Mouse (Mus musculus): ENCODE results near the gene Rara. TPM values are rescaled to one million over a fixed set of nuclear protein-coding genes. Genes with fewer than 3 reads are reported as not detected.

Gene Rara
- polyA plus RNA-seq, 1 experiment: 27.3 TPM

GRCm38 (mm10) chr11:98940776-98941175 is 13.2 kb downstream of the Rara start:
- no peak overlapping the region for H3ac ChIP-seq (ENCODE audit: control insufficient read depth, insufficient read length)
- no peak for TF ChIP-seq USF1 (IDR thresholded peaks at IDR 0.05; ENCODE audit: low read depth)
- TF ChIP-seq TCF12 (IDR thresholded peaks at IDR 0.05; ENCODE audit: insufficient read depth, poor library complexity, severe bottlenecking): peak; percentile 81
- peak in 2 of 3 experiments; percentile 86 to 94 for TF ChIP-seq MYOG (IDR thresholded peaks at IDR 0.05; ENCODE audit: control insufficient read depth in 1 of 3, insufficient read depth in 1 of 3, insufficient read length in 2 of 3, low read depth in 2 of 3)
- TF ChIP-seq MYOD1 (IDR thresholded peaks at IDR 0.05; ENCODE audit: control insufficient read depth in 1 of 3, insufficient read length in 2 of 3, low read depth in 2 of 3): peak in 2 of 3 experiments; percentile 94 to 96
- no peak for TF ChIP-seq TCF3 (IDR thresholded peaks at IDR 0.05; ENCODE audit: insufficient read length, low read depth)
- TF ChIP-seq SRF (IDR thresholded peaks at IDR 0.05; ENCODE audit: control insufficient read depth, insufficient read length, low read depth): no peak

GRCm38 (mm10) chr11:98941341-98941825 is 13.8 kb downstream of the Rara start:
- H3ac ChIP-seq (ENCODE audit: control insufficient read depth, insufficient read length): peak overlapping the region; percentile 3
- H3K4me2 ChIP-seq (ENCODE audit: low read depth): peak overlapping the region; percentile 96
- TF ChIP-seq POLR2AphosphoS2 (IDR thresholded peaks at IDR 0.05; ENCODE audit: insufficient read length, low read depth) (peak; percentile 18), TCF3 (IDR thresholded peaks at IDR 0.05; ENCODE audit: insufficient read length, low read depth) (no peak), MYOG (IDR thresholded peaks at IDR 0.05; ENCODE audit: control insufficient read depth in 1 of 3, insufficient read depth in 1 of 3, insufficient read length in 2 of 3, low read depth in 2 of 3) (peak in 1 of 3 experiments; percentile 41)

More at GRCm38 (mm10) chr11:98940776-98941175, 13.2 kb downstream of the Rara start:
- Histone ChIP-seq H3K4me2 (ENCODE audit: low read depth) (peak overlapping the region; percentile 96), H3K79me2 (ENCODE audit: control insufficient read depth, insufficient read depth) (peaks cover 62% of the 10 kb centered on the region), H3K27me3 (ENCODE audit: control insufficient read depth, insufficient read depth, insufficient read length) (no peaks in the 10 kb centered on the region), H3K4me3 (peak overlapping the region; percentile 73), H3K36me3 (ENCODE audit: control insufficient read depth, insufficient read depth) (no peaks in the 10 kb centered on the region)

GRCm38 (mm10) chr11:98941826-98942550 is 14.4 kb downstream of the Rara start:
- TF ChIP-seq MAX (IDR thresholded peaks at IDR 0.05; ENCODE audit: low read depth): no peak
- peak in 1 of 3 experiments; percentile 25 for TF ChIP-seq MYOG (IDR thresholded peaks at IDR 0.05; ENCODE audit: control insufficient read depth in 1 of 3, insufficient read depth in 1 of 3, insufficient read length in 2 of 3, low read depth in 2 of 3)
- TF ChIP-seq TCF12 (IDR thresholded peaks at IDR 0.05; ENCODE audit: insufficient read depth, poor library complexity, severe bottlenecking): no peak
- peak; percentile 46 for TF ChIP-seq POLR2A (IDR thresholded peaks at IDR 0.05; ENCODE audit: insufficient read length, low read depth)
- TF ChIP-seq TCF3 (IDR thresholded peaks at IDR 0.05; ENCODE audit: insufficient read length, low read depth): no peak
- TF ChIP-seq MYOD1 (IDR thresholded peaks at IDR 0.05; ENCODE audit: control insufficient read depth in 1 of 3, insufficient read length in 2 of 3, low read depth in 2 of 3): peak in 2 of 3 experiments; percentile 14 to 61
- TF ChIP-seq POLR2AphosphoS2 (IDR thresholded peaks at IDR 0.05; ENCODE audit: insufficient read length, low read depth): peak; percentile 66
- TF ChIP-seq USF1 (IDR thresholded peaks at IDR 0.05; ENCODE audit: low read depth): peak; percentile 99
- TF ChIP-seq E2F4 (IDR thresholded peaks at IDR 0.05; ENCODE audit: insufficient read depth): no peak
- Histone ChIP-seq H3K4me3 (peak overlapping the region; percentile 73), H3K4me2 (ENCODE audit: low read depth) (peak overlapping the region; percentile 96), H3ac (ENCODE audit: control insufficient read depth, insufficient read length) (peak overlapping the region; percentile 3), H3K36me3 (ENCODE audit: control insufficient read depth, insufficient read depth) (no peaks in the 10 kb centered on the region), H3K27me3 (ENCODE audit: control insufficient read depth, insufficient read depth, insufficient read length) (no peaks in the 10 kb centered on the region), H3K79me2 (ENCODE audit: control insufficient read depth, insufficient read depth) (peaks cover 72% of the 10 kb centered on the region)

More at GRCm38 (mm10) chr11:98941341-98941825, 13.8 kb downstream of the Rara start:
- H3K4me3 ChIP-seq: peak overlapping the region; percentile 73
- peaks cover 68% of the 10 kb centered on the region for H3K79me2 ChIP-seq (ENCODE audit: control insufficient read depth, insufficient read depth)
- H3K36me3 ChIP-seq (ENCODE audit: control insufficient read depth, insufficient read depth): no peaks in the 10 kb centered on the region
- no peaks in the 10 kb centered on the region for H3K27me3 ChIP-seq (ENCODE audit: control insufficient read depth, insufficient read depth, insufficient read length)

- H3K27me3 ChIP-seq (ENCODE audit: control insufficient read depth, insufficient read depth, insufficient read length): no peaks in the 10 kb centered on the region
- H3K4me2 ChIP-seq (ENCODE audit: low read depth): peak overlapping the region; percentile 96
- H3ac ChIP-seq (ENCODE audit: control insufficient read depth, insufficient read length): no peak overlapping the region
- peak overlapping the region; percentile 73 for H3K4me3 ChIP-seq
- peaks cover 78% of the 10 kb centered on the region for H3K79me2 ChIP-seq (ENCODE audit: control insufficient read depth, insufficient read depth)
- no peaks in the 10 kb centered on the region for H3K36me3 ChIP-seq (ENCODE audit: control insufficient read depth, insufficient read depth)
- TF ChIP-seq MAX (IDR thresholded peaks at IDR 0.05; ENCODE audit: low read depth): no peak
- TF ChIP-seq TCF12 (IDR thresholded peaks at IDR 0.05; ENCODE audit: insufficient read depth, poor library complexity, severe bottlenecking): no peak
- TF ChIP-seq POLR2A (IDR thresholded peaks at IDR 0.05; ENCODE audit: insufficient read length, low read depth): no peak
- no peak for TF ChIP-seq USF1 (IDR thresholded peaks at IDR 0.05; ENCODE audit: low read depth)
- no peak for TF ChIP-seq POLR2AphosphoS2 (IDR thresholded peaks at IDR 0.05; ENCODE audit: insufficient read length, low read depth)
- no peak for TF ChIP-seq SRF (IDR thresholded peaks at IDR 0.05; ENCODE audit: control insufficient read depth, insufficient read length, low read depth)
- no peak for TF ChIP-seq CEBPB (IDR thresholded peaks at IDR 0.05; ENCODE audit: insufficient read depth, poor library complexity, severe bottlenecking)
- TF ChIP-seq REST (IDR thresholded peaks at IDR 0.05; ENCODE audit: insufficient read depth, insufficient read length): no peak
Observed at GRCm38 (mm10) chr11:98942555-98942922, 14.9 kb downstream of the Rara start.

GRCm38 (mm10) chr11:98942923-98943641 is 15.5 kb downstream of the Rara start:
- H3K4me2 ChIP-seq (ENCODE audit: low read depth): peak overlapping the region; percentile 96
- H3K4me3 ChIP-seq: peak overlapping the region; percentile 73
- H3K79me2 ChIP-seq (ENCODE audit: control insufficient read depth, insufficient read depth): peaks cover 83% of the 10 kb centered on the region
- H3K36me3 ChIP-seq (ENCODE audit: control insufficient read depth, insufficient read depth): no peaks in the 10 kb centered on the region
- TF ChIP-seq MYOD1 (IDR thresholded peaks at IDR 0.05; ENCODE audit: control insufficient read depth in 1 of 3, insufficient read length in 2 of 3, low read depth in 2 of 3) (peak in 1 of 3 experiments; percentile 19), USF1 (IDR thresholded peaks at IDR 0.05; ENCODE audit: low read depth) (no peak), TCF3 (IDR thresholded peaks at IDR 0.05; ENCODE audit: insufficient read length, low read depth) (no peak), REST (IDR thresholded peaks at IDR 0.05; ENCODE audit: insufficient read depth, insufficient read length) (no peak), MAX (IDR thresholded peaks at IDR 0.05; ENCODE audit: low read depth) (no peak), SRF (IDR thresholded peaks at IDR 0.05; ENCODE audit: control insufficient read depth, insufficient read length, low read depth) (no peak), POLR2A (IDR thresholded peaks at IDR 0.05; ENCODE audit: insufficient read length, low read depth) (no peak), TCF12 (IDR thresholded peaks at IDR 0.05; ENCODE audit: insufficient read depth, poor library complexity, severe bottlenecking) (no peak)
- no peak overlapping the region for H3ac ChIP-seq (ENCODE audit: control insufficient read depth, insufficient read length)
- no peaks in the 10 kb centered on the region for H3K27me3 ChIP-seq (ENCODE audit: control insufficient read depth, insufficient read depth, insufficient read length)
